Mouse (Mus musculus): Measurements from ENCODE around the gene Wnk4.

GRCm38 (mm10) chr11:101230526-101230925, 29.8 kb upstream of the Wnk4 start:
- TF ChIP-seq CTCF (IDR thresholded peaks at IDR 0.05; ENCODE audit: control insufficient read depth, insufficient read depth, insufficient replicate concordance, low read depth, low read length) = no peak
- no peak for TF ChIP-seq POLR2A (IDR thresholded peaks at IDR 0.05; ENCODE audit: control insufficient read depth, low read depth, low read length)

All from testis, adult 2 months (tissue).